Mouse (Mus musculus) Patski (cell line): ENCODE results near the gene Trpm3. TPM values are rescaled to one million over a fixed set of nuclear protein-coding genes. Genes with fewer than 3 reads are reported as not detected.

Experiments
- ATAC-seq: fragments of 100-300 bp; one replicate; pipeline ENCODE4 v1.8.0; 2021
- CTCF ChIA-PET: fragments of 350-600 bp; sonication (Branson Sonifier 250); formaldehyde crosslinking; loops from one replicate; lab custom pipeline; 2022; ENCODE audit warnings: inconsistent platforms; lab: Charles Lee
- POLR2A ChIA-PET: fragments of 350-600 bp; sonication (Branson Sonifier 250); formaldehyde crosslinking; loops from one replicate; lab custom pipeline; 2022; ENCODE audit warnings: antibody characterized with exemption, inconsistent platforms; lab: Charles Lee
- DNase-seq: peaks from one replicate; pipeline ENCODE4 v3.0.0-alpha.2; 2011; ENCODE audit warnings: low read depth, low spot score
- H3K27me3 ChIP-seq: fragments of 371-371 bp; one replicate; pipeline ENCODE4 v1.5.1; 2021
- CTCF ChIP-seq: fragments of 100-300 bp; IDR thresholded peaks from one replicate; pipeline ENCODE4 v1.5.1; 2021
- in situ Hi-C: fragments of 300-500 bp; cut with MboI; formaldehyde crosslinking; loops from 3 replicates; pipeline ENCODE4 v1.11.1; 2018; ENCODE audit warnings: low pct_unique_long_range_greater_than_20kb, mixed read lengths
- polyA plus RNA-seq: library from polyadenylated mRNA; unstranded; gene quantifications from one replicate; pipeline ENCODE4 v1.2.3, GENCODE M21; 2021

Trpm3 gene
- polyA plus RNA-seq, 1 experiment from 2014 or later = 2.0 TPM

DNA sequence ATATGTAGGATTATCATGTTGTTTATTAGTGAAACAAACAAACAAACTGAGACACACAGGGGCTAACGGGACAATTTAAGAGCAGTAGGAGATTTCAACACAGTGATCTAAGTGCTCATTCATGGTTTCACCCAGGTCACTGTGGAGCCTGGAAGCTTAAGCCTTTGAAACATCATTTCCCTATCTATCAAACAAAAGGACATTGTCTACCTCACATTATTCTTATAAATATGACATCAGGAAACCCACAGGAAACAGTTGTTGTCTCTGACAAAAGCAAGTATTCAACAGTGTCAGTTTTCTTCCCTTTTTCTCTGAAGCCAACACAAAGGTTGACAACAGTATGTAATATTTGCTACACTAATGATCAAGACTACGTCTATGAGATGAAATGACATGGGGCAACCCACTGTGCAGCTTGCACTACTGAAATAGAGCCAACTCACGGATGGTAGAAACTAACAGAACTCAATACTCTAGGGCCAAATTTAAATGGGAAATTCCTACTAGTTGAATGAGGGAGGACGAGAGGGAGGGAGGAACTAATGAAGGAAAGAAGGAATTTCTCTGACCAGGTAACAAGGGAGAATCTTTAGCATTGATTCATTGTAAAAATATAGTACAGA lies 443.4 kb downstream of the Trpm3 start:
- ChIA-PET POLR2A (no interaction called here), CTCF (interaction anchor here (1.1 kb wide), 1 partner anchor 9 kb away, joined by 3 read pairs; no protein-coding TSS in a partner anchor)
- in situ Hi-C loops = no loop called here
- DNase-seq (no peak), ATAC-seq (no peak)
- no peak for TF ChIP-seq CTCF
- H3K27me3 ChIP-seq = peaks cover 56% of the 10 kb centered on the region

GRCm38 (mm10) chr19:22594492-22594891 lies 455.6 kb downstream of the Trpm3 start:
- in situ Hi-C loops = no loop called here
- peaks cover 32% of the 10 kb centered on the region for H3K27me3 ChIP-seq
- CTCF ChIA-PET = no interaction called here
- no peak for ATAC-seq
- DNase-seq = no peak
- no peak for TF ChIP-seq CTCF
- POLR2A ChIA-PET = no interaction called here

DNA sequence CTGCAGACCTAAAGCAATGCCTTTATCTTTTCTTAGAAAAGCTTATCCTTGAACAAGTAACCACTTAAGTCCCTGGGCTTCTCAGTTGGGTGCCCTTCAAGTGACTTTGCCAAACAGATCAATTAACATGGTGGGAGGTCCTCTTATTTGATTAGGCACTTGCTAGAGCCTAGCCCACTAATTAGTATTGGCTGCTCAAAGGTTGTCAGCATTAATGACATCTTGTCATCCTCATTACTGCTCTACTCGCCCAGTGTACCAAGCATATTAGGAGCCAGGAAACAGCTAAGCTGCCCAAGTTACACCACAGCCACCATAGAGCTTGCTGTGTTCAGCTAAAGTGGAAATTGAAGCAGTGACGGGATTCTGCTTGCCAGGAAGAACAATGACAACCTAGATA lies 456.4 kb downstream of the Trpm3 start:
- DNase-seq (no peak), ATAC-seq (no peak)
- TF ChIP-seq CTCF = no peak
- POLR2A ChIA-PET = no interaction called here
- peaks cover 36% of the 10 kb centered on the region for H3K27me3 ChIP-seq
- in situ Hi-C loops = no loop called here
- CTCF ChIA-PET = no interaction called here

DNA sequence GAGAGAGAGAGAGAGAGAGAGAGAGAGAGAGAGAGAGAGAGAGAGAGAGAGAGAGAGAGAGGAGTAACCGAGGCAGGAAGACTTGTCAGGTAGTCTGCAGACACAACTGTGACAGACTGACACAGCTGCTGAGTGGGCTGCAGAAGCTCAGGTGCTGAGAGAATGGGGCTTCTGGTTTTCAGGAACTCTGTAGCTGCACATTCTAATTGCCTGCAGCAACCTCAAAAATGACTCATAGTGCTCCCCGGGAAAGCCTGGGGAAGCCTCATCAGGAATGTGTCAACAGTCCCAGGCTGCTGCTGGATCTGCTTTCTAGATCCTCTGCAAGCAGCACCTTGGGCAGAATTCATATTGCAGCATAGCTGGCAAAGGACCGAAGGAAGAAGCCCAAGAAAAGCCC lies 457.9 kb downstream of the Trpm3 start:
- in situ Hi-C loops = no loop called here
- H3K27me3 ChIP-seq = peaks cover 43% of the 10 kb centered on the region
- ChIA-PET POLR2A (no interaction called here), CTCF (interaction anchor here (0.7 kb wide), 1 partner anchor 246 kb away, joined by 3 read pairs; no protein-coding TSS in a partner anchor)
- DNase-seq (peak; percentile 27), ATAC-seq (peak; percentile 97)
- no peak for TF ChIP-seq CTCF

DNA sequence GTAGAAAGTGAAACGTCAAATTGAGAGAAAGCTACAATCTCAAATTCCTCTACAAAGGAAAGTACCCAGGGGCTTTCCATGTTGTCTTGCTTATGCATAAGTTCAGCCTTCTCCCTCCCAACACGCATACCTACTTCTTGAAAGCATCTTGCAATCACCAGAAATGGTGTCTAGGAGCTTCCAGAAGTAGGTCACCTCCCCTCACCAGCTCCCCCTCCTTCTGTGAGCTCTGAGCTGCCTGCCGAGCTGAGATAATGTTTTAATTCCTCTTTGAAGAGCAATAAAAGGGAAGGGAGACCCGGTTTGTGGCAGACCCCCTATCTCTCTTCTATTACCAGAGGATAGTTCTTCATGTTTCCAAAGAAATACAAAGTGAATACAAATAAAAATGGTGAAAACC lies 465.5 kb downstream of the Trpm3 start:
- no peak for DNase-seq
- no peak for TF ChIP-seq CTCF
- ATAC-seq = no peak
- in situ Hi-C loops = no loop called here
- CTCF ChIA-PET = interaction anchor here (1.1 kb wide), 1 partner anchor 64 kb away, joined by 3 read pairs; no protein-coding TSS in a partner anchor
- POLR2A ChIA-PET = no interaction called here
- H3K27me3 ChIP-seq = peaks cover 42% of the 10 kb centered on the region

GRCm38 (mm10) chr19:22607985-22608684 lies 469.3 kb downstream of the Trpm3 start:
- CTCF ChIA-PET = no interaction called here
- POLR2A ChIA-PET = no interaction called here
- ATAC-seq = no peak
- no peak for TF ChIP-seq CTCF
- no peak for DNase-seq
- in situ Hi-C loops = no loop called here
- peaks cover 36% of the 10 kb centered on the region for H3K27me3 ChIP-seq

DNA sequence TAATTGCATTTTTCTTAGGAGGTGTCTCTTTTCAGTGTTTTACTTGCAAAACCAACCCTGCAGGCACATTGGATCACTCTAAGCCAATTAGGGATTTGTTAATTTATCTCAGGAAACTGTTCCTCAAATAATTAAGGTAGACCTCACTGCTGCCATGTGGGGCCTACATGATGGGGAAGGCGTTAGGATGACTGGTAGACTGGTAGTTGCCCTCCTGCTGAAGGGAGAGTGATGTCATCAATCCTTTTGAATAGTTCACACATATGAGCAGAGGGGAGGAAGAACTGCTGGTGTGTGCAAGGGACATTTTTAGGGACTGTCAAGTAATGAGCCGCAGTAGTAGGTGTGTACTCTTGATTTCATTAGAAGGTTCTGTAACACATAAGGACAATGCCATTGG lies 472.8 kb downstream of the Trpm3 start:
- CTCF ChIA-PET = interaction anchor here (1.4 kb wide), 1 partner anchor 8 kb away, joined by 3 read pairs; no protein-coding TSS in a partner anchor
- no peak for DNase-seq
- H3K27me3 ChIP-seq = peaks cover 18% of the 10 kb centered on the region
- no peak for ATAC-seq
- TF ChIP-seq CTCF = no peak
- POLR2A ChIA-PET = no interaction called here
- in situ Hi-C loops = no loop called here

DNA sequence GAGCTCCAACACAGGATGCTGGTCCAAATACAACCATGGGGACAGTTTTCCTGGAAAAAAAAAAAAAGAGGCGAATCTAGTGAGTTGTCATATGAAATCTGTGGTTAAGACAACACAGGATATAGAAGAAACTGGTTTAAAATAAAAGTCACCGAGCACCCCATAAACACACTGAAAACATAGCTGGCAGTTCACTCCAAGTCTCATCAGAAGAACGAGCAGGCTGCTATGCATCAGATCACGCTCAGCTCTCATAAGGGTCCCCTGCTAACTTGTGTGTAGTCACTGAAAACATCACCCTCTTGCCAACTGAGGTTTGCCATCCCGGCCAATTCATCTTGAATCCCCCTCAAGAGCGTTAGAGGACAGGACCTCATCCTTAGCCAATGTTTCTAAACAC lies 476.5 kb downstream of the Trpm3 start:
- POLR2A ChIA-PET = no interaction called here
- TF ChIP-seq CTCF = no peak

DNA sequence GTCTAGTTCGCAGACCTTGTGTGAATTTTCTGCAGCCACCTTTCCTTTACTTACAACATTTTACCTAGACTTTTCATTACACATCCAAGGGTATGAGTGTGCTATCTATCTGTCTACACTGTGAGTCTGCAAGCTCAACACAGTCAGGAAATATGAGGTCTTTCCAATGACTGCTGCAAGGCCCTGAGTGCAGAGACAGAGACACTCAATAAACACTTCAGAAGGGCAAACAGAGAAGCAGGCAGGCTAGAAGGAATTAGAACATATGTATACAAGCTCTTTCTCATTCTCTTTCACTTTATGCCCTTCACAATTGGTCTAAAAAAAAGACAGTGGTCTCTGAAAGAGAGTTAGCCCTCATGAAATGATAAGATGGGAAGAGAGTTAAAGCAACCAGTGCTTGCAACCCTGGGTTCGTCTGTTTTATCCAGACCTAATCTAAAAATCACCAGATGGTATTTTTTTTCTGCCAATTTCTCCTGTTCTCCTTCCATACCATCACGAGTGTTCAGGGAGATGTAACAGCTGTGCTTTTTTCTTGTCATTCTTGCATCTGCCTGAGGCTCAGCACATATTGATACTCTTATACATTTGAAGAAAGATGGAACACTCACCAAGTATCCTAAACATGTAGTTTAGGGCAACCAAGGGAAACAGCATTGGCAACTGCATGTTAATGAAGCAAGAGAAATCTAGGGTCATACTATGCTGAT lies 486.1 kb downstream of the Trpm3 start:
- H3K27me3 ChIP-seq = peaks cover 11% of the 10 kb centered on the region
- no peak for ATAC-seq
- ChIA-PET CTCF (interaction anchor here (1.0 kb wide), 1 partner anchor 73 kb away, joined by 3 read pairs; no protein-coding TSS in a partner anchor), POLR2A (no interaction called here)
- TF ChIP-seq CTCF = no peak
- in situ Hi-C loops = loop anchor here (10.0 kb wide), 1 partner anchor 70 kb away; no protein-coding TSS in a partner anchor
- DNase-seq = no peak

More for the DNA sequence above, 476.5 kb downstream of the Trpm3 start:
- CTCF ChIA-PET = interaction anchor here (0.9 to 1.0 kb wide), 2 partner anchors 14 kb away, joined by 3 read pairs; no protein-coding TSS in a partner anchor
- ATAC-seq (no peak), DNase-seq (no peak)
- in situ Hi-C loops = no loop called here
- peaks cover 14% of the 10 kb centered on the region for H3K27me3 ChIP-seq

- ChIA-PET CTCF (no interaction called here), POLR2A (no interaction called here)
- DNase-seq = no peak
- H3K27me3 ChIP-seq = peaks cover 11% of the 10 kb centered on the region
- no peak for ATAC-seq
- in situ Hi-C loops = loop anchor here (10.0 kb wide), 1 partner anchor 74 kb away; no protein-coding TSS in a partner anchor
- no peak for TF ChIP-seq CTCF
Observed at GRCm38 (mm10) chr19:22628878-22629277, 490.0 kb downstream of the Trpm3 start.
